Mouse (Mus musculus) C2C12 (cell line): Measurements from ENCODE around the gene Cyp3a41b. TPM values are rescaled to one million over a fixed set of nuclear protein-coding genes. Genes with fewer than 3 reads are reported as not detected.
"Not testable (repeated sequence)": the region's sequence is repeated elsewhere in the genome, so short reads cannot be mapped to it uniquely, and the experiment has no call there.

Experiments used
- H3K27me3 ChIP-seq: one replicate; pipeline ENCODE4 v1.6.1; 2011; ENCODE audit not compliant: control insufficient read depth, insufficient read depth, insufficient read length
- H3K36me3 ChIP-seq: one replicate; pipeline ENCODE4 v1.6.1; 2011; ENCODE audit not compliant: control insufficient read depth, insufficient read depth
- H3K4me3 ChIP-seq: one replicate; pipeline ENCODE4 v1.5.1; 2011; ENCODE audit warnings: mild to moderate bottlenecking, control low read depth; ENCODE audit not compliant: poor library complexity, insufficient read depth, severe bottlenecking
- H3K79me2 ChIP-seq: one replicate; pipeline ENCODE4 v1.6.1; 2011; ENCODE audit not compliant: control insufficient read depth, insufficient read depth
- H3K79me3 ChIP-seq: one replicate; pipeline ENCODE4 v1.6.1; 2011; ENCODE audit warnings: low read depth, control low read depth
- H3ac ChIP-seq: one replicate; pipeline ENCODE3; 2011; ENCODE audit warnings: low read depth; ENCODE audit not compliant: control insufficient read depth, insufficient read length
- long read RNA-seq, 2 experiments: library from polyadenylated mRNA; unstranded; transcript quantifications; one replicate each; pipeline ENCODE4 v2.0.0; 2019 to 2020
- polyA plus RNA-seq: library from polyadenylated mRNA; unstranded; fragments of >200 nt; fragmentation: generic; extraction: Trizol; gene quantifications from one replicate; pipeline ENCODE4 v1.2.1, GENCODE M21; 2012; ENCODE audit warnings: missing spikeins

The Cyp3a41b gene
- polyA plus RNA-seq = 0.01 TPM
- long read RNA-seq, experiment 1 = 0 reads
- long read RNA-seq, experiment 2 = 0 reads

- H3K4me3 ChIP-seq, H3K79me3 ChIP-seq, H3ac ChIP-seq, H3K36me3 ChIP-seq, H3K79me2 ChIP-seq, H3K27me3 ChIP-seq: not testable (repeated sequence)
Measured at GRCm38 (mm10) chr5:145584630-145585029, at the start of gene Cyp3a41b. Gene Cyp3a41b, minus strand, starts transcription at chr5:145584730.

GRCm38 (mm10) chr5:145632286-145632685 lies 47.8 kb upstream of the Cyp3a41b start:
- H3K79me3 ChIP-seq, H3K79me2 ChIP-seq, H3K36me3 ChIP-seq, H3ac ChIP-seq, H3K27me3 ChIP-seq, H3K4me3 ChIP-seq: not testable (repeated sequence)

GRCm38 (mm10) chr5:145604891-145605290 lies 20.4 kb upstream of the Cyp3a41b start:
- H3ac ChIP-seq, H3K79me2 ChIP-seq, H3K36me3 ChIP-seq, H3K27me3 ChIP-seq, H3K4me3 ChIP-seq, H3K79me3 ChIP-seq: not testable (repeated sequence)

- not testable (repeated sequence) for H3K79me2 ChIP-seq, H3ac ChIP-seq, H3K4me3 ChIP-seq, H3K36me3 ChIP-seq, H3K79me3 ChIP-seq, H3K27me3 ChIP-seq
Measured at GRCm38 (mm10) chr5:145597851-145598250, 13.3 kb upstream of the Cyp3a41b start.

GRCm38 (mm10) chr5:145577321-145577720 lies 7.2 kb downstream of the Cyp3a41b start:
- not testable (repeated sequence) for H3K79me3 ChIP-seq, H3K79me2 ChIP-seq, H3K4me3 ChIP-seq, H3ac ChIP-seq, H3K36me3 ChIP-seq, H3K27me3 ChIP-seq

GRCm38 (mm10) chr5:145575660-145576059 lies 8.9 kb downstream of the Cyp3a41b start:
- not testable (repeated sequence) for H3ac ChIP-seq, H3K79me2 ChIP-seq, H3K27me3 ChIP-seq, H3K79me3 ChIP-seq, H3K36me3 ChIP-seq, H3K4me3 ChIP-seq

GRCm38 (mm10) chr5:145571922-145572321 lies 12.6 kb downstream of the Cyp3a41b start:
- H3K79me2 ChIP-seq, H3ac ChIP-seq, H3K79me3 ChIP-seq, H3K27me3 ChIP-seq, H3K36me3 ChIP-seq, H3K4me3 ChIP-seq: not testable (repeated sequence)

Other genes with a start within 250 kb of the Cyp3a41b start
- not detected for gene Cyp3a57, start 239.5 kb downstream of the Cyp3a41b start, polyA plus RNA-seq
- gene Cyp3a16, start 115.0 kb downstream of the Cyp3a41b start, polyA plus RNA-seq = not detected
- gene Cyp3a41a, start 135.4 kb upstream of the Cyp3a41b start, polyA plus RNA-seq = not detected
- not detected for gene Cyp3a44, start 221.1 kb upstream of the Cyp3a41b start, polyA plus RNA-seq